Mouse (Mus musculus) lung, postnatal 0 days (tissue): ENCODE measurements around the gene Ap2b1.

Experiments
- CTCF ChIP-seq: IDR thresholded peaks from 2 replicates; pipeline ENCODE4 v1.5.1; 2016; ENCODE audit warnings: antibody characterized with exemption, mild to moderate bottlenecking
- EP300 ChIP-seq: IDR thresholded peaks from 2 replicates; pipeline ENCODE4 v1.6.1; 2016; ENCODE audit warnings: antibody characterized with exemption, mild to moderate bottlenecking, control low read depth

- TF ChIP-seq CTCF (no peak), EP300 (no peak)
Measured at GRCm38 (mm10) chr11:83335826-83336225, 37.0 kb downstream of the Ap2b1 start.
